Mouse (Mus musculus): ENCODE data around the gene Olfr1393. TPM values are rescaled to one million over a fixed set of nuclear protein-coding genes. Genes with fewer than 3 reads are reported as not detected.
A peak's percentile ranks its signal among the peaks of the same experiment; 100 is the strongest.

The Olfr1393 gene
- total and polyA plus RNA-seq, 3 experiments: 0.39 to 1.8 (median 0.39) TPM

DNA sequence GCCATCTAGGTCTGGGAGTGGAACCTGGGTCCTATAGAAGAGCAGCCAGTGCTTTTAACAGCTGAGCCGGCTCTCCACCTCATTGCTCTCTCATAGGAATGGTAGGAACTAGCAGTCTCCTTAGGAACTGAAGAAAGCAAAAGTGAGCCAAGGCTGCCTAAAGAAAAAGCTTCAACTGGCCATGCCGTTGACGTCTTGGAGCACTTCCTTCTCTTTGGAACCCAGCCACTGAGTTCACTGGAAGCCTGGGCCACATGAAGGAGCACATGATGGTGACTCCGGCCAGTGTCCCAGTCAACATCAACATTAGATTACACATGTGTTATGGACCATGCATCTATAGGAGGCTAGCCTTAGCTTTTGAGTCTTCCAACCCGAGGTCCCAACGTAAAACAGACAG, 25.1 kb upstream of the Olfr1393 start:
- no peak for TF ChIP-seq POLR2A (IDR thresholded peaks at IDR 0.05; ENCODE audit: insufficient read depth, low read depth, low read length)
- TF ChIP-seq EP300 (IDR thresholded peaks at IDR 0.05; ENCODE audit: insufficient read depth, low read depth, low read length): no peak
- no peak for TF ChIP-seq CTCF (IDR thresholded peaks at IDR 0.05)
- Histone ChIP-seq H3K4me1 (ENCODE audit: control insufficient read depth, insufficient read depth, low read length) (peaks cover 28% of the 10 kb centered on the region), H3K27me3 (ENCODE audit: control insufficient read depth, insufficient read depth, low read length) (no peaks in the 10 kb centered on the region), H3K27ac (no peak overlapping the region; the same call in 1 of the 2 replicates), H3K4me3 (no peak overlapping the region), H3K79me2 (replicated peaks; ENCODE audit: control insufficient read depth, insufficient read depth, low read length) (peaks cover 8% of the 10 kb centered on the region), H3K36me3 (ENCODE audit: control insufficient read depth, insufficient read depth, low read length) (peaks cover 36% of the 10 kb centered on the region), H3K9ac (ENCODE audit: low read depth, low read length) (no peak overlapping the region)
- intact Hi-C loops (cut with DNase I): loop anchor here (5.0 kb wide), 2 partner anchors 146 to 436 kb away; partner anchors contain the start of gene Trim41
- WGBS: 34% methylated on average over 6 of the region's 6 CpGs
- no peak for DNase-seq

DNA sequence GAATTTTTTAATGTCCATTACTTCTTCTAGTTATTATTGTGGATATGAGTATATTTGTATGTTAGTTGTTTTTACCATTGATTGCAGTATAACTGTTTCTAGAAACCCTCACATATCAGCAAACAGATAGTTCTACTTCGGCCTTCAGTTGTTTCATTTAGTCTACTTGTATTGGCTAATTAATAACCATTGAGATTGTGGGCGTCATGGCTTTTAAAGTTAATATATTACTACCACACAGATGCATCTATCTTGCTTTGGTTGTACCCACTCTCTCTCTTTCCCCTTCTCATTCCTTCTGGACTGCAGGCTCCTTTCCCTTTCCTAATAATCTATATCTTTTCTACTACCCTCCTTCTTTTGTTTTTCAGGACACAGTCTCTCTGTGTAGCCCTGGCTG, 18.8 kb upstream of the Olfr1393 start:
- intact Hi-C loops (cut with DNase I): no loop called here
- Histone ChIP-seq H3K4me3 (no peak overlapping the region), H3K9ac (ENCODE audit: low read depth, low read length) (no peak overlapping the region), H3K36me3 (ENCODE audit: control insufficient read depth, insufficient read depth, low read length) (peaks cover 29% of the 10 kb centered on the region), H3K27ac (no peak overlapping the region), H3K79me2 (replicated peaks; ENCODE audit: control insufficient read depth, insufficient read depth, low read length) (peaks cover 7% of the 10 kb centered on the region), H3K4me1 (ENCODE audit: control insufficient read depth, insufficient read depth, low read length) (peaks cover 13% of the 10 kb centered on the region), H3K27me3 (ENCODE audit: control insufficient read depth, insufficient read depth, low read length) (no peaks in the 10 kb centered on the region)
- DNase-seq: no peak
- TF ChIP-seq POLR2A (IDR thresholded peaks at IDR 0.05; ENCODE audit: insufficient read depth, low read depth, low read length): no peak
- TF ChIP-seq CTCF (IDR thresholded peaks at IDR 0.05): no peak
- no peak for TF ChIP-seq EP300 (IDR thresholded peaks at IDR 0.05; ENCODE audit: insufficient read depth, low read depth, low read length)
- WGBS: 95% methylated on average over 2 of the region's 2 CpGs

DNA sequence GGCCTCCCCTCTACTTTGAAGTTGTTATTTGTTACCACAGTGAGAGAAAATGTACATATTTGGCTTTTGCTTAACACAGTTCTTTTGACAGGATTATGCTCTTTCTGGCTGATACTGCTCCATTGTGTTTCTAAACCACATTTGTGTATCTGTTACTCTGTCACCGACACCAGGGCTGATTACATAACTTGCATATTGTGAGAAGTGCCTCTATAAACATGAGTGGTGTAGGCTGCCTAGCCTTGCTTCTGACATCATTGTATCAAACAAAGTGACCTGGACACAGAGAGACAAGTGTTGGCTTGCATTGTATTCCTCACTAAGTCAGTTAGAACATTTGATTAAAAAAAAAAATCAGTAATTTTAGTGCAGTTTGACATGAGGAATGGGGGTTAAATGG, 18.3 kb upstream of the Olfr1393 start:
- Histone ChIP-seq H3K36me3 (ENCODE audit: control insufficient read depth, insufficient read depth, low read length) (peaks cover 25% of the 10 kb centered on the region), H3K27ac (no peak overlapping the region), H3K4me1 (ENCODE audit: control insufficient read depth, insufficient read depth, low read length) (peaks cover 13% of the 10 kb centered on the region), H3K27me3 (ENCODE audit: control insufficient read depth, insufficient read depth, low read length) (no peaks in the 10 kb centered on the region), H3K79me2 (replicated peaks; ENCODE audit: control insufficient read depth, insufficient read depth, low read length) (peaks cover 4% of the 10 kb centered on the region), H3K4me3 (no peak overlapping the region), H3K9ac (ENCODE audit: low read depth, low read length) (no peak overlapping the region)
- TF ChIP-seq EP300 (IDR thresholded peaks at IDR 0.05; ENCODE audit: insufficient read depth, low read depth, low read length) (no peak), CTCF (IDR thresholded peaks at IDR 0.05) (no peak), POLR2A (IDR thresholded peaks at IDR 0.05; ENCODE audit: insufficient read depth, low read depth, low read length) (no peak)
- DNase-seq: no peak
- intact Hi-C loops (cut with DNase I): no loop called here
- WGBS: 8% methylated on average over 1 of the region's 1 CpGs

DNA sequence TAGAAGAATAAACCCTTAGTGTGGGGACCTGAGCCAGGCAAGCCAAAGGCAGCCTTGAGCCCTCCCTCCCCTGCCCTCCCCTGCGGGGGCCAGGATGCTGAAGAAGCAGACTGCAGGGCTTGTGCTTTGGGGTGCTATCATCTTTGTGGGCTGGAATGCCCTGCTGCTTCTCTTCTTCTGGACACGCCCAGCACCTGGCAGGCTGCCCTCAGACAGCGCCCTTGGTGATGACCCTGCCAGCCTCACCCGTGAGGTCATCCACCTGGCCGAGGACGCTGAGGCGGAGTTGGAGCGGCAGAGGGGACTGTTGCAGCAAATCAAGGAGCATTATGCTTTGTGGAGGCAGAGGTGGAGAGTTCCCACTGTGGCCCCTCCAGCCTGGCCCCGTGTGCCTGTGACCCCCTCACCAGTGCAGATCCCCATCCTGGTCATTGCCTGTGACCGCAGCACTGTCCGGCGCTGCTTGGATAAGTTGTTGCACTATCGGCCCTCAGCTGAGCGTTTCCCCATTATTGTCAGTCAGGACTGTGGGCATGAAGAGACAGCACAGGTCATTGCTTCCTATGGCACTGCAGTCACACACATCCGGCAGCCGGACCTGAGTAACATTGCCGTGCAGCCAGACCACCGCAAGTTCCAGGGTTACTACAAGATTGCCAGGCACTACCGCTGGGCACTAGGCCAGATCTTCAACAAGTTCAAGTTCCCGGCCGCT, 17.3 kb upstream of the Olfr1393 start:
- DNase-seq: peak; percentile 73 to 81
- Histone ChIP-seq H3K9ac (ENCODE audit: low read depth, low read length) (0 out of 2 replicates have a peak overlapping the region, but pooled peaks have one; percentile 19), H3K4me3 (no peak overlapping the region), H3K27ac (peak overlapping the region; percentile 42), H3K36me3 (ENCODE audit: control insufficient read depth, insufficient read depth, low read length) (peaks cover 25% of the 10 kb centered on the region), H3K4me1 (ENCODE audit: control insufficient read depth, insufficient read depth, low read length) (peaks cover 13% of the 10 kb centered on the region), H3K79me2 (replicated peaks; ENCODE audit: control insufficient read depth, insufficient read depth, low read length) (peaks cover 4% of the 10 kb centered on the region), H3K27me3 (ENCODE audit: control insufficient read depth, insufficient read depth, low read length) (no peaks in the 10 kb centered on the region)
- WGBS: 57% methylated on average over 21 of the region's 21 CpGs
- TF ChIP-seq POLR2A (IDR thresholded peaks at IDR 0.05; ENCODE audit: insufficient read depth, low read depth, low read length): no peak
- TF ChIP-seq EP300 (IDR thresholded peaks at IDR 0.05; ENCODE audit: insufficient read depth, low read depth, low read length): 0 out of 2 replicates have a peak, but pooled peaks have one; percentile 26
- intact Hi-C loops (cut with DNase I): no loop called here

DNA sequence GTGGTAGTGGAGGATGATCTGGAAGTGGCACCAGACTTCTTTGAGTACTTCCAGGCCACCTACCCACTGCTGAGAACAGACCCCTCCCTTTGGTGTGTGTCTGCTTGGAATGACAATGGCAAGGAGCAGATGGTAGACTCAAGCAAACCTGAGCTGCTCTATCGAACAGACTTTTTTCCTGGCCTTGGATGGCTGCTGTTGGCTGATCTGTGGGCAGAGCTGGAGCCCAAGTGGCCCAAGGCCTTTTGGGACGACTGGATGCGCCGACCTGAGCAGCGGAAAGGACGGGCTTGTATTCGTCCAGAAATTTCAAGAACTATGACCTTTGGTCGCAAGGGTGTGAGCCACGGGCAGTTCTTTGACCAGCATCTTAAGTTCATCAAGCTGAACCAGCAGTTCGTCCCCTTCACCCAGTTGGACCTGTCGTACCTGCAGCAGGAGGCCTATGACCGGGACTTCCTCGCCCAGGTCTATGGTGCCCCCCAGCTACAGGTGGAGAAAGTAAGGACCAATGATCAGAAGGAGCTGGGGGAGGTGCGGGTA, 16.7 kb upstream of the Olfr1393 start:
- TF ChIP-seq EP300 (IDR thresholded peaks at IDR 0.05; ENCODE audit: insufficient read depth, low read depth, low read length) (no peak), CTCF (IDR thresholded peaks at IDR 0.05) (no peak), POLR2A (IDR thresholded peaks at IDR 0.05; ENCODE audit: insufficient read depth, low read depth, low read length) (no peak)
- H3K27ac ChIP-seq: peak overlapping the region; percentile 42
- H3K79me2 ChIP-seq (replicated peaks; ENCODE audit: control insufficient read depth, insufficient read depth, low read length): peaks cover 4% of the 10 kb centered on the region
- WGBS: 92% methylated on average over 14 of the region's 14 CpGs
- peaks cover 11% of the 10 kb centered on the region for H3K4me1 ChIP-seq (ENCODE audit: control insufficient read depth, insufficient read depth, low read length)
- H3K27me3 ChIP-seq (ENCODE audit: control insufficient read depth, insufficient read depth, low read length): no peaks in the 10 kb centered on the region
- H3K4me3 ChIP-seq: no peak overlapping the region
- H3K9ac ChIP-seq (ENCODE audit: low read depth, low read length): no peak overlapping the region
- peaks cover 24% of the 10 kb centered on the region for H3K36me3 ChIP-seq (ENCODE audit: control insufficient read depth, insufficient read depth, low read length)
- DNase-seq: no peak
- intact Hi-C loops (cut with DNase I): no loop called here

DNA sequence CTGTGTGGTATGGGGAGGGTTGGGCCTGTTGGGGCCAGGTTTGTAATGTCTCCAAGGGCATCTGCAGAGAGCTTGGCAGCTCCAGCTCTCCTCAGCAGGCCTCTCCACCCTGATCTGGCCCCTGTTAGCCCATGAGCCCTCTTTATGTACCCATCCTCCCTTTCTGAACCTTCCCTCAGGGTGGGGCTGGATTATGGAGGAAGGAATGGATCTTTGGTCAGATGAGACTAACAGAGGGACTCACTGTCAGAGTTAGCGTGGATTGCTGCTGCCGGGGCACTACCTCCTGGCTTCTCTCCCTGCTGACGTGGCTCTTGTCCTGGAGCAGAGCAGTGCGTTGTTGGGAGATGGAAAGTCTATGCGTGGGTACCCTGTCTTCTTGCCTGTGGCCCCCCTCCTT, 15.8 kb upstream of the Olfr1393 start:
- 69% methylated on average over 5 of the region's 5 CpGs for WGBS
- Histone ChIP-seq H3K79me2 (replicated peaks; ENCODE audit: control insufficient read depth, insufficient read depth, low read length) (peaks cover 4% of the 10 kb centered on the region), H3K27me3 (ENCODE audit: control insufficient read depth, insufficient read depth, low read length) (no peaks in the 10 kb centered on the region), H3K4me1 (ENCODE audit: control insufficient read depth, insufficient read depth, low read length) (peaks cover 13% of the 10 kb centered on the region), H3K27ac (peak overlapping the region; percentile 15), H3K36me3 (ENCODE audit: control insufficient read depth, insufficient read depth, low read length) (peaks cover 18% of the 10 kb centered on the region), H3K9ac (ENCODE audit: low read depth, low read length) (0 out of 2 replicates have a peak overlapping the region, but pooled peaks have one; percentile 14), H3K4me3 (no peak overlapping the region)
- DNase-seq: no peak
- intact Hi-C loops (cut with DNase I): no loop called here
- no peak for TF ChIP-seq EP300 (IDR thresholded peaks at IDR 0.05; ENCODE audit: insufficient read depth, low read depth, low read length)
- no peak for TF ChIP-seq POLR2A (IDR thresholded peaks at IDR 0.05; ENCODE audit: insufficient read depth, low read depth, low read length)
- no peak for TF ChIP-seq CTCF (IDR thresholded peaks at IDR 0.05)
